Mouse (Mus musculus): ENCODE results near the gene Chpf. TPM values are rescaled to one million over a fixed set of nuclear protein-coding genes. Genes with fewer than 3 reads are reported as not detected.

Chpf gene
- polyA plus RNA-seq, 1 experiment from 2014 or later: 53.4 TPM

- no peak for ATAC-seq (ENCODE audit: low FRiP score, low read depth)
- no peaks in the 10 kb centered on the region for H3K9me3 ChIP-seq
- H3K27me3 ChIP-seq: peaks cover 17% of the 10 kb centered on the region; the same call in 1 of the 2 replicates
- H3K9ac ChIP-seq: peak within 1 kb of the TSS; percentile 90
- H3K36me3 ChIP-seq: 0 out of 2 replicates have a peak, but pooled peaks cover 1% of the 10 kb centered on the region
- H3K4me2 ChIP-seq: peak within 1 kb of the TSS; percentile 89
- peak within 1 kb of the TSS; percentile 65 for H3K4me3 ChIP-seq
- H3K4me1 ChIP-seq (replicated peaks): peaks cover 35% of the 10 kb centered on the region
- H3K27ac ChIP-seq (replicated peaks): peak within 1 kb of the TSS; percentile 94
- 72% methylated on average over 10 of the region's 10 CpGs for WGBS
Measured at GRCm38 (mm10) chr1:75507006-75507405, 27.9 kb upstream of the Chpf start, which contains the start of gene Inha. TSS of gene Inha (plus strand) at chr1:75507077.

DNA sequence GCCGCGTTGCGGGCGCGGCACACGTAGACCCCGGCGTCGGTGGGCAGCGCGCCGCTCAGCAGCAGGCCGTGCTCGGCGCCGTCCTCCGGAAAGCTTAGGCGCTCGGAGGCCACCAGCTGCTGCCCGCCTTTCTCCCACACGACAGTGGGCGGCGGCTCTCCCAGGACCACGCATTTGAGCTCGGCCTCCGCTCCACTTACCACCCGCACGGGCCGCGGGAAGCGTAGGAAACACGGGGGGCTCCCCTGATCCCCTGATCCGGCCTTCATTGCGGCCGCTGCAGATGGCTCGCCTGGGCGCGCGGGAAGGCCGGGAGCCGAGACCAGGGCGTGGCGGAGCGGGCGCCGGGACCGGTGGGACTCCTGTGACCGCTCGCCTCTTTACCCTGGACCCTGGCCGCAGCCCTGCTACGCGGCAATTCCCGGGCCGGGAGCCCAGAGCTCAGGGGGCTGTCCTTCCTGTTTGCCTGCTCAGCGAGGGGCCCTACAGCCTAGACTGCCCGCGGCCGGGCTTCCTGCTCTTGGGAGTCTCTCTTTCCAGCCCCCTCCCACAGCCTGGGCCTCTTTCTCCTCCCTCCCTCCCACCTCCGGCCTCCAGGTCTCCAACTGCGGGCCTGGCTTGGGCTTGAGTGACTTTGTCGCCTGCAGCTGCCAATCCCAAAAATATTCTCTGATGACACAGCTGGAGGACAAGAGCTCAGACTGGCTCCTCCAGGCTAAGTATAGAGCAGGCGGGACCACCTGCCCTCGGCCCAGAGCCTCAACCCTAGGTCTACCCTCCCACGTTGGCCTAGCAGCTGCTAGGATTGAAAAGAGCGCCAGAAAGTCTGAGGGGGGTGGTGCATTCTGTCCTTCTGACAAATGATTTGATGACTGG lies 27.1 kb upstream of the Chpf start, which contains the start of gene Obsl1:
Gene Obsl1 (minus strand): TSS at position 497 of the 876 bp plus-strand sequence.
- peaks cover 17% of the 10 kb centered on the region; the same call in 1 of the 2 replicates for H3K27me3 ChIP-seq
- H3K4me3 ChIP-seq: peak within 1 kb of the TSS; percentile 65
- H3K36me3 ChIP-seq: peaks cover 9% of the 10 kb centered on the region
- WGBS: under 1% methylated on average over 53 of the region's 65 CpGs
- peak within 1 kb of the TSS; percentile 90 for H3K9ac ChIP-seq
- H3K4me1 ChIP-seq (replicated peaks): peaks cover 35% of the 10 kb centered on the region
- no peaks in the 10 kb centered on the region for H3K9me3 ChIP-seq
- peak within 1 kb of the TSS; percentile 89 for H3K4me2 ChIP-seq
- H3K27ac ChIP-seq (replicated peaks): peak within 1 kb of the TSS; percentile 94
- peak; percentile 79 for ATAC-seq (ENCODE audit: low FRiP score, low read depth)

- under 1% methylated on average over 84 of the region's 84 CpGs for WGBS
- peak overlapping the region; percentile 89 for H3K4me2 ChIP-seq
- H3K4me3 ChIP-seq: peak overlapping the region; percentile 65
- ATAC-seq (ENCODE audit: low FRiP score, low read depth): peak; percentile 86
- no peaks in the 10 kb centered on the region for H3K9me3 ChIP-seq
- H3K4me1 ChIP-seq (replicated peaks): peaks cover 35% of the 10 kb centered on the region
- H3K27me3 ChIP-seq: peaks cover 17% of the 10 kb centered on the region; the same call in 1 of the 2 replicates
- H3K27ac ChIP-seq (replicated peaks): peak overlapping the region; percentile 94
- peaks cover 18% of the 10 kb centered on the region for H3K36me3 ChIP-seq
- H3K9ac ChIP-seq: peak overlapping the region; percentile 90
Measured at GRCm38 (mm10) chr1:75505159-75505955, 26.2 kb upstream of the Chpf start.

GRCm38 (mm10) chr1:75504256-75505045 lies 25.3 kb upstream of the Chpf start:
- Histone ChIP-seq H3K36me3 (peaks cover 18% of the 10 kb centered on the region), H3K4me3 (peak overlapping the region; percentile 65), H3K4me2 (peak overlapping the region; percentile 89), H3K27me3 (peaks cover 14% of the 10 kb centered on the region; the same call in 1 of the 2 replicates), H3K27ac (replicated peaks) (peak overlapping the region; percentile 94), H3K9ac (peak overlapping the region; percentile 90), H3K4me1 (replicated peaks) (peaks cover 35% of the 10 kb centered on the region), H3K9me3 (no peaks in the 10 kb centered on the region)
- no peak for ATAC-seq (ENCODE audit: low FRiP score, low read depth)
- WGBS: 64% methylated on average over 9 of the region's 9 CpGs

GRCm38 (mm10) chr1:75503651-75503980 lies 24.5 kb upstream of the Chpf start:
- Histone ChIP-seq H3K4me3 (no peak overlapping the region), H3K4me2 (peak overlapping the region; percentile 4; the same call in 1 of the 2 replicates), H3K27ac (replicated peaks) (no peak overlapping the region), H3K9me3 (no peaks in the 10 kb centered on the region), H3K4me1 (replicated peaks) (peaks cover 35% of the 10 kb centered on the region), H3K27me3 (peaks cover 14% of the 10 kb centered on the region; the same call in 1 of the 2 replicates), H3K9ac (no peak overlapping the region), H3K36me3 (peaks cover 23% of the 10 kb centered on the region)
- no peak for ATAC-seq (ENCODE audit: low FRiP score, low read depth)
- 66% methylated on average over 23 of the region's 23 CpGs for WGBS

GRCm38 (mm10) chr1:75502945-75503650 lies 24.0 kb upstream of the Chpf start:
- peaks cover 35% of the 10 kb centered on the region for H3K4me1 ChIP-seq (replicated peaks)
- no peaks in the 10 kb centered on the region for H3K9me3 ChIP-seq
- no peak overlapping the region for H3K9ac ChIP-seq
- H3K4me2 ChIP-seq: no peak overlapping the region
- 89% methylated on average over 25 of the region's 25 CpGs for WGBS
- H3K27ac ChIP-seq (replicated peaks): no peak overlapping the region
- ATAC-seq (ENCODE audit: low FRiP score, low read depth): no peak
- H3K4me3 ChIP-seq: no peak overlapping the region
- H3K36me3 ChIP-seq: peaks cover 23% of the 10 kb centered on the region
- H3K27me3 ChIP-seq: peaks cover 14% of the 10 kb centered on the region; the same call in 1 of the 2 replicates

GRCm38 (mm10) chr1:75501905-75502304 lies 22.8 kb upstream of the Chpf start:
- Histone ChIP-seq H3K9ac (no peak overlapping the region), H3K4me3 (no peak overlapping the region), H3K4me1 (replicated peaks) (peaks cover 27% of the 10 kb centered on the region), H3K36me3 (peaks cover 23% of the 10 kb centered on the region), H3K9me3 (no peaks in the 10 kb centered on the region), H3K27me3 (0 out of 2 replicates have a peak, but pooled peaks cover 9% of the 10 kb centered on the region), H3K27ac (replicated peaks) (no peak overlapping the region), H3K4me2 (no peak overlapping the region)
- ATAC-seq (ENCODE audit: low FRiP score, low read depth): no peak
- 94% methylated on average over 9 of the region's 9 CpGs for WGBS

DNA sequence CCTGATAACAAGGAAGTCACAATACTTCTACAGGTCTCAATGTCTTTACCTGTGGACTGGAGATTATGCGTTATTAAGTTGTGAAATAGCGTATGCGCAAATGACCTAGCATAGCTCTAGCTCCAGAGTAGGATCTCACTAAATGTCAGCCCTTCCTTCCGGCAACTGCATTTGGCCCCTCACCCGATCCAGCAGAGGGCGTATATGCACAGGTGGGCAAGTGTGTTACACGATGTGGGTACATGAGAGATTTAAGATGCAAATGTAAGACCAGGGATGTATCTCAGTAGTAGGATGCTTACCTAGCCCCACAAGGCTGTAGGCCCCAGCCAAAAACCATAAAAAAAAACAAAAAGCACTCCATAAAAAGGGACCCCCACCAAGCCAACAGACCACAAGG lies 20.3 kb upstream of the Chpf start:
- Histone ChIP-seq H3K9ac (no peak overlapping the region), H3K4me2 (no peak overlapping the region), H3K4me1 (replicated peaks) (peaks cover 18% of the 10 kb centered on the region), H3K9me3 (no peaks in the 10 kb centered on the region), H3K36me3 (peaks cover 23% of the 10 kb centered on the region), H3K4me3 (no peak overlapping the region), H3K27ac (replicated peaks) (no peak overlapping the region), H3K27me3 (0 out of 2 replicates have a peak, but pooled peaks cover 9% of the 10 kb centered on the region)
- 86% methylated on average over 7 of the region's 7 CpGs for WGBS
- no peak for ATAC-seq (ENCODE audit: low FRiP score, low read depth)

GRCm38 (mm10) chr1:75498897-75499296 lies 19.8 kb upstream of the Chpf start:
- no peaks in the 10 kb centered on the region for H3K9me3 ChIP-seq
- ATAC-seq (ENCODE audit: low FRiP score, low read depth): no peak
- no peak overlapping the region for H3K9ac ChIP-seq
- peaks cover 23% of the 10 kb centered on the region for H3K36me3 ChIP-seq
- no peak overlapping the region for H3K4me2 ChIP-seq
- WGBS: 92% methylated on average over 4 of the region's 4 CpGs
- peaks cover 12% of the 10 kb centered on the region for H3K4me1 ChIP-seq (replicated peaks)
- H3K27me3 ChIP-seq: 0 out of 2 replicates have a peak, but pooled peaks cover 9% of the 10 kb centered on the region
- H3K4me3 ChIP-seq: no peak overlapping the region
- no peak overlapping the region for H3K27ac ChIP-seq (replicated peaks)

GRCm38 (mm10) chr1:75494878-75495548 lies 15.9 kb upstream of the Chpf start:
- H3K27ac ChIP-seq (replicated peaks): no peak overlapping the region
- H3K36me3 ChIP-seq: 0 out of 2 replicates have a peak, but pooled peaks cover 6% of the 10 kb centered on the region
- no peak overlapping the region for H3K9ac ChIP-seq
- no peak overlapping the region for H3K4me3 ChIP-seq
- peaks cover 6% of the 10 kb centered on the region; the same call in 1 of the 2 replicates for H3K4me1 ChIP-seq (replicated peaks)
- H3K9me3 ChIP-seq: no peaks in the 10 kb centered on the region
- peaks cover 8% of the 10 kb centered on the region; the same call in 1 of the 2 replicates for H3K27me3 ChIP-seq
- no peak overlapping the region for H3K4me2 ChIP-seq
- no peak for ATAC-seq (ENCODE audit: low FRiP score, low read depth)
- WGBS: 45% methylated on average over 12 of the region's 12 CpGs

Measured in hindbrain, embryonic 15.5 days (tissue).